In genomic region chr2:93495170-93495569, GRCm38 (mm10) we compare ENCODE assay signal across 22 mouse cellular contexts. TPM values are rescaled to one million over a fixed set of nuclear protein-coding genes. Genes with fewer than 3 reads are reported as not detected.
DNase-seq lines count a peak whose midpoint lies in the region; ATAC-seq lines count a peak whose summit lies in the region.
"Had no signal": no experiment of that assay in that cellular context is flagged by ENCODE, and none has a peak within 500 bp of the region (broad histone marks: within the 10 kb centered on the region; RNA-seq: fewer than 3 reads in every experiment).

No protein-coding gene starts in this region.

- no peak overlapping the region for H3K4me3 ChIP-seq in hindbrain, embryonic 15.5 days
- no peak overlapping the region for H3K4me3 ChIP-seq in hindbrain, embryonic 12.5 days
- no peak overlapping the region for H3K4me3 ChIP-seq in liver, embryonic 16.5 days (ENCODE audit: low read depth, low read length)
- H3K4me3 ChIP-seq in liver, embryonic 11.5 days (ENCODE audit: low read depth, low read length) = no peak overlapping the region
- H3K4me3 ChIP-seq in embryonic facial prominence, embryonic 10.5 days = no peak overlapping the region
- no peak overlapping the region for H3K4me3 ChIP-seq in embryonic facial prominence, embryonic 15.5 days (replicated peaks)
- H3K4me3 ChIP-seq: embryonic facial prominence, embryonic 13.5 days; erythroblast, embryonic 14.5 days; forebrain, embryonic 10.5 days; forebrain, embryonic 15.5 days; heart, embryonic 10.5 days had no signal

- no peak overlapping the region for H3K27ac ChIP-seq in hindbrain, embryonic 15.5 days (replicated peaks)
- H3K27ac ChIP-seq in hindbrain, embryonic 12.5 days = no peak overlapping the region
- H3K27ac ChIP-seq in liver, embryonic 16.5 days (ENCODE audit: low read length) = no peak overlapping the region
- H3K27ac ChIP-seq in liver, embryonic 11.5 days (ENCODE audit: low read depth, low read length) = no peak overlapping the region
- H3K27ac ChIP-seq in embryonic facial prominence, embryonic 10.5 days (replicated peaks) = 0 out of 2 replicates have a peak overlapping the region, but pooled peaks have one; percentile 2
- H3K27ac ChIP-seq in embryonic facial prominence, embryonic 15.5 days (replicated peaks) = no peak overlapping the region
- H3K27ac ChIP-seq: embryonic facial prominence, embryonic 13.5 days; forebrain, embryonic 10.5 days; forebrain, embryonic 15.5 days; heart, embryonic 10.5 days had no signal

- ATAC-seq in hindbrain, embryonic 15.5 days (ENCODE audit: low FRiP score, low read depth) = peak; percentile 56
- no peak for ATAC-seq in hindbrain, embryonic 12.5 days (ENCODE audit: low FRiP score)
- 0 out of 2 replicates have a peak, but pooled peaks have one; percentile 19 for ATAC-seq in liver, embryonic 16.5 days (ENCODE audit: low read depth)
- ATAC-seq in liver, embryonic 11.5 days (replicated peaks; ENCODE audit: low FRiP score) = no peak
- 0 out of 2 replicates have a peak, but pooled peaks have one; percentile 37 for ATAC-seq in embryonic facial prominence, embryonic 15.5 days (ENCODE audit: insufficient number of reproducible peaks, low FRiP score, low TSS enrichment, low read depth)
- ATAC-seq: forebrain, embryonic 15.5 days; inflammation-experienced regulatory T-cells, adult 6 months had no signal

- H3K4me1 ChIP-seq in hindbrain, embryonic 15.5 days (replicated peaks) = peaks cover 4% of the 10 kb centered on the region; the same call in 1 of the 2 replicates
- peaks cover 8% of the 10 kb centered on the region; the same call in 1 of the 2 replicates for H3K4me1 ChIP-seq in hindbrain, embryonic 12.5 days
- H3K4me1 ChIP-seq in liver, embryonic 16.5 days (ENCODE audit: control insufficient read depth, low read depth, low read length) = no peaks in the 10 kb centered on the region
- no peaks in the 10 kb centered on the region for H3K4me1 ChIP-seq in liver, embryonic 11.5 days (replicated peaks; ENCODE audit: control insufficient read depth, insufficient read depth, low read length)
- peaks cover 17% of the 10 kb centered on the region for H3K4me1 ChIP-seq in embryonic facial prominence, embryonic 10.5 days
- H3K4me1 ChIP-seq in embryonic facial prominence, embryonic 15.5 days = peaks cover 8% of the 10 kb centered on the region
- H3K4me1 ChIP-seq: forebrain, embryonic 15.5 days; heart, embryonic 10.5 days had no signal

- 73% methylated on average over 3 of the region's 3 CpGs for WGBS in hindbrain, embryonic 15.5 days
- WGBS in hindbrain, embryonic 12.5 days = 81% methylated on average over 3 of the region's 3 CpGs
- 65% methylated on average over 3 of the region's 3 CpGs for WGBS in liver, embryonic 16.5 days (ENCODE audit: insufficient replicate concordance)
- 86% methylated on average over 3 of the region's 3 CpGs for WGBS in liver, embryonic 11.5 days
- 93% methylated on average over 3 of the region's 3 CpGs for WGBS in embryonic facial prominence, embryonic 10.5 days
- WGBS in embryonic facial prominence, embryonic 15.5 days = 55% methylated on average over 3 of the region's 3 CpGs

- H3K9me3 ChIP-seq in hindbrain, embryonic 15.5 days = no peaks in the 10 kb centered on the region
- no peaks in the 10 kb centered on the region for H3K9me3 ChIP-seq in hindbrain, embryonic 12.5 days (replicated peaks)
- H3K9me3 ChIP-seq in liver, embryonic 16.5 days (replicated peaks; ENCODE audit: control insufficient read depth, low read length) = no peaks in the 10 kb centered on the region
- no peaks in the 10 kb centered on the region for H3K9me3 ChIP-seq in liver, embryonic 11.5 days (ENCODE audit: control insufficient read depth, low read length)
- no peaks in the 10 kb centered on the region for H3K9me3 ChIP-seq in embryonic facial prominence, embryonic 10.5 days
- H3K9me3 ChIP-seq in embryonic facial prominence, embryonic 15.5 days (replicated peaks) = no peaks in the 10 kb centered on the region
- H3K9me3 ChIP-seq: embryonic facial prominence, embryonic 13.5 days; forebrain, embryonic 10.5 days; forebrain, embryonic 15.5 days; heart, embryonic 10.5 days had no signal

- H3K4me2 ChIP-seq in hindbrain, embryonic 15.5 days = no peak overlapping the region
- H3K4me2 ChIP-seq in hindbrain, embryonic 12.5 days (replicated peaks) = no peak overlapping the region
- H3K4me2 ChIP-seq in liver, embryonic 16.5 days (ENCODE audit: low read depth, low read length) = no peak overlapping the region
- H3K4me2 ChIP-seq in liver, embryonic 11.5 days = no peak overlapping the region
- H3K4me2 ChIP-seq in embryonic facial prominence, embryonic 15.5 days (replicated peaks) = no peak overlapping the region
- H3K4me2 ChIP-seq: embryonic facial prominence, embryonic 13.5 days; forebrain, embryonic 15.5 days had no signal

- H3K36me3 ChIP-seq in hindbrain, embryonic 15.5 days = no peaks in the 10 kb centered on the region
- H3K36me3 ChIP-seq in hindbrain, embryonic 12.5 days = no peaks in the 10 kb centered on the region
- no peaks in the 10 kb centered on the region for H3K36me3 ChIP-seq in liver, embryonic 16.5 days (ENCODE audit: control insufficient read depth, insufficient read depth)
- no peaks in the 10 kb centered on the region for H3K36me3 ChIP-seq in liver, embryonic 11.5 days (ENCODE audit: control insufficient read depth, insufficient read depth, low read length)
- no peaks in the 10 kb centered on the region for H3K36me3 ChIP-seq in embryonic facial prominence, embryonic 10.5 days (replicated peaks)
- H3K36me3 ChIP-seq in embryonic facial prominence, embryonic 15.5 days = no peaks in the 10 kb centered on the region
- H3K36me3 ChIP-seq: embryonic facial prominence, embryonic 13.5 days; forebrain, embryonic 10.5 days; forebrain, embryonic 15.5 days; heart, embryonic 10.5 days had no signal

- no peaks in the 10 kb centered on the region for H3K27me3 ChIP-seq in hindbrain, embryonic 15.5 days
- H3K27me3 ChIP-seq in hindbrain, embryonic 12.5 days = no peaks in the 10 kb centered on the region
- no peaks in the 10 kb centered on the region for H3K27me3 ChIP-seq in liver, embryonic 16.5 days (ENCODE audit: control insufficient read depth, insufficient read depth, low read depth, low read length)
- H3K27me3 ChIP-seq in liver, embryonic 11.5 days (replicated peaks; ENCODE audit: control insufficient read depth, insufficient read depth, low read length) = 0 out of 2 replicates have a peak, but pooled peaks cover under 1% of the 10 kb centered on the region
- H3K27me3 ChIP-seq in embryonic facial prominence, embryonic 10.5 days (replicated peaks; ENCODE audit: low read depth, poor library complexity, severe bottlenecking) = peaks cover 7% of the 10 kb centered on the region
- H3K27me3 ChIP-seq in embryonic facial prominence, embryonic 15.5 days = no peaks in the 10 kb centered on the region
- H3K27me3 ChIP-seq: embryonic facial prominence, embryonic 13.5 days; forebrain, embryonic 15.5 days had no signal

- no peak overlapping the region for H3K9ac ChIP-seq in hindbrain, embryonic 15.5 days
- H3K9ac ChIP-seq in hindbrain, embryonic 12.5 days = no peak overlapping the region
- H3K9ac ChIP-seq in liver, embryonic 16.5 days (ENCODE audit: low read depth, low read length) = no peak overlapping the region
- H3K9ac ChIP-seq in liver, embryonic 11.5 days (ENCODE audit: low read depth, low read length) = no peak overlapping the region
- H3K9ac ChIP-seq in embryonic facial prominence, embryonic 15.5 days = no peak overlapping the region
- H3K9ac ChIP-seq: embryonic facial prominence, embryonic 13.5 days; forebrain, embryonic 15.5 days had no signal

- no peak for DNase-seq in liver, embryonic 11.5 days (ENCODE audit: low spot score)
- DNase-seq in embryonic facial prominence, embryonic 10.5 days (ENCODE audit: low spot score) = no peak
- no peak for DNase-seq in retina, embryonic 14.5 days (ENCODE audit: low spot score)
- DNase-seq: adrenal gland, adult 2 months; adrenal gland, postnatal 25 days; cerebellum, adult 8-10 months; cerebellum, postnatal 25 days; gastrocnemius, postnatal 10 days; heart, adult 18-20 months; heart, postnatal 10 days; heart, postnatal 4 days; kidney, adult 11 months had no signal

RNA-seq across cellular contexts. Expression of gene Cd82, which starts 32.2 kb away (rescaled TPM):
- 24.5 and 25.5 TPM in 2 replicates for polyA plus RNA-seq in hindbrain, embryonic 15.5 days (2015; fragmentation: Nextera tagmentation; extraction: Ambion mirVana)
- polyA plus RNA-seq in hindbrain, embryonic 12.5 days (2016; fragmentation: Nextera tagmentation; extraction: Ambion mirVana) = 13.2 and 15.4 TPM in 2 replicates
- polyA plus RNA-seq in liver, embryonic 16.5 days (2015; fragmentation: Nextera tagmentation; extraction: Ambion mirVana) = 111 and 112 TPM in 2 replicates
- polyA plus RNA-seq in liver, embryonic 11.5 days (2014; fragmentation: Nextera tagmentation; extraction: Ambion mirVana) = 16.5 and 16.9 TPM in 2 replicates
- 5.2 and 7.3 TPM in 2 replicates for polyA plus RNA-seq in embryonic facial prominence, embryonic 10.5 days (2016; fragmentation: Nextera tagmentation; extraction: Ambion mirVana)
- polyA plus RNA-seq in embryonic facial prominence, embryonic 15.5 days (2015; fragmentation: Nextera tagmentation; extraction: Ambion mirVana) = 84.0 and 86.6 TPM in 2 replicates

Comparison
In these comparisons a context has a peak if more than half of its experiments do, and no peak if none do; other contexts are left out.
1. ATAC-seq: peak in hindbrain, embryonic 15.5 days (single experiment), liver, embryonic 16.5 days (single experiment) and embryonic facial prominence, embryonic 15.5 days (single experiment); none in hindbrain, embryonic 12.5 days (single experiment) and liver, embryonic 11.5 days (single experiment).